Mouse (Mus musculus) midbrain, embryonic 14.5 days (tissue): Measurements from ENCODE around the gene Otulin. TPM values are rescaled to one million over a fixed set of nuclear protein-coding genes. Genes with fewer than 3 reads are reported as not detected.

ENCODE experiments used
- ATAC-seq: fragments of 200-750 bp; cut with Nextera tagmentation; 2 replicates; pipeline ENCODE4 v1.8.0; 2017; ENCODE audit warnings: moderate number of reproducible peaks, moderate library complexity; ENCODE audit not compliant: low FRiP score, low TSS enrichment
- DNase-seq: peaks from one replicate; pipeline ENCODE4 v3.0.0-alpha.2; 2015
- H3K27ac ChIP-seq: fragments of 300-500 bp; sonication (generic); replicated peaks from 2 replicates; pipeline ENCODE4 v1.5.1; 2014; ENCODE audit warnings: mild to moderate bottlenecking, low read depth, low read length, moderate library complexity
- H3K27me3 ChIP-seq: fragments of 300-500 bp; sonication (generic); 2 replicates; pipeline ENCODE4 v1.6.1; 2014; ENCODE audit warnings: low read length, control low read depth, mixed read lengths; ENCODE audit not compliant: control insufficient read depth, insufficient read depth
- H3K36me3 ChIP-seq: fragments of 300-500 bp; sonication (generic); 2 replicates; pipeline ENCODE4 v1.6.1; 2014; ENCODE audit warnings: low read length, control low read depth; ENCODE audit not compliant: control insufficient read depth, insufficient read depth
- H3K4me1 ChIP-seq: fragments of 300-500 bp; sonication (generic); 2 replicates; pipeline ENCODE4 v1.6.1; 2014; ENCODE audit warnings: mild to moderate bottlenecking, antibody characterized with exemption, low read length, control low read depth; ENCODE audit not compliant: control insufficient read depth, insufficient read depth
- H3K4me2 ChIP-seq: fragments of 300-500 bp; sonication (generic); 2 replicates; pipeline ENCODE4 v1.6.1; 2014; ENCODE audit warnings: mild to moderate bottlenecking, low read length, moderate library complexity
- H3K4me3 ChIP-seq: fragments of 300-500 bp; sonication (generic); replicated peaks from 2 replicates; pipeline ENCODE4 v1.5.1; 2014; ENCODE audit warnings: low read depth, low read length
- H3K9ac ChIP-seq: fragments of 300-500 bp; sonication (generic); replicated peaks from 2 replicates; pipeline ENCODE4 v1.6.1; 2014; ENCODE audit warnings: mild to moderate bottlenecking, low read length, moderate library complexity
- H3K9me3 ChIP-seq: fragments of 300-500 bp; sonication (generic); 2 replicates; pipeline ENCODE4 v1.6.1; 2016; ENCODE audit warnings: low read length, control low read depth, mixed read lengths; ENCODE audit not compliant: control insufficient read depth
- WGBS: fragments of 180-500 bp; shearing (Covaris S2); extraction: QIAGEN DNeasy Blood & Tissue Kit; methylation state at CpG from one replicate; pipeline ENCODE4 v1.1.7; 2014; 5-methylcytosine and 5-hydroxymethylcytosine counted together
- polyA plus RNA-seq: library from polyadenylated mRNA; unstranded; fragments of >200 nt; fragmentation: Nextera tagmentation; extraction: Ambion mirVana; gene quantifications from 2 replicates; pipeline ENCODE4 v1.2.1, GENCODE M21; 2014

Gene Otulin
- polyA plus RNA-seq, 1 experiment from 2014 or later: 29.7 TPM

DNA sequence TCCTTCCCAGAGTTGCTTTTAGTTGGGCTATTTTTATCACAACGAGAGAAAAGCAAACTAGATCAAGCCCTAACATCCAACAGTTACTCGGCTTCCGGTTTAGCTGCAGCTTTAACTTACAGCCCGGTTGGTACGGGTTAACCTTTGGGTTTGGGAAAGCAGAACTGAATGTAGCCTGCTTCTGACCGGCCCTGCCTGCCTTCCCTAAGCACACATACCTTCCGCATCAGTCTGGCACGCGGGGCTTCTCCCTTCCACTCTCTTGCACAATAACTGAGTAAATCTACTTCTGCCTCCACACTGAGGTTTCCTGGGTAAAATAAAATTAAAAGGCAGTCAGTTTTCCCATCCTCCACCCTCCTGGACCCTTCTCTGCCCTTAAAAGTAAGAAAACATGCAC lies 33.6 kb upstream of the Otulin start:
- no peak overlapping the region for H3K4me3 ChIP-seq
- no peak overlapping the region for H3K27ac ChIP-seq
- H3K9ac ChIP-seq: no peak overlapping the region
- DNase-seq: no peak
- no peaks in the 10 kb centered on the region for H3K36me3 ChIP-seq
- no peaks in the 10 kb centered on the region for H3K27me3 ChIP-seq
- no peak overlapping the region for H3K4me2 ChIP-seq
- no peak for ATAC-seq
- peaks cover 7% of the 10 kb centered on the region; the same call in 1 of the 2 replicates for H3K4me1 ChIP-seq
- no peaks in the 10 kb centered on the region for H3K9me3 ChIP-seq
- 96% methylated on average over 9 of the region's 9 CpGs for WGBS

DNA sequence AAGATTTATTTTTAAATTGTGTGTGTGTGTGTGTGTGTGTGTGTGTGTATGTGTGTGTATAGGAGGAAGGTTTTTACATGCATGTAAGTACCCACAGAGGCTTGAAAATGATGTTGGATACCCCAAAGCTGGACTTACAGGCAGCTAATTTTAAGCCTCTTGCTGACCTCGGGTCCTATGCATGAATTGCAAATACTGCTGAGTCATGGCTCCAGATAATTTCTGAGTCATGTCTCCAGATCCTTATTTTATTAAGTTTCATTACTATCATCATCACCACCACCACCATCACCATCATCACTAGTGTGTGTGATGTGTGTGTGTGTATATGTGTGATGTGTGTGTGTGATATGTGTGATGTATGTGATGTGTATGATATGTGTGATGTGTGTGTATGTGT lies 32.2 kb upstream of the Otulin start:
- no peak for DNase-seq
- Histone ChIP-seq H3K9me3 (no peaks in the 10 kb centered on the region), H3K9ac (no peak overlapping the region), H3K4me1 (peaks cover 7% of the 10 kb centered on the region; the same call in 1 of the 2 replicates), H3K27ac (no peak overlapping the region), H3K4me2 (no peak overlapping the region), H3K4me3 (no peak overlapping the region), H3K36me3 (no peaks in the 10 kb centered on the region), H3K27me3 (no peaks in the 10 kb centered on the region)
- WGBS: 55% methylated on average over 1 of the region's 1 CpGs
- ATAC-seq: no peak

DNA sequence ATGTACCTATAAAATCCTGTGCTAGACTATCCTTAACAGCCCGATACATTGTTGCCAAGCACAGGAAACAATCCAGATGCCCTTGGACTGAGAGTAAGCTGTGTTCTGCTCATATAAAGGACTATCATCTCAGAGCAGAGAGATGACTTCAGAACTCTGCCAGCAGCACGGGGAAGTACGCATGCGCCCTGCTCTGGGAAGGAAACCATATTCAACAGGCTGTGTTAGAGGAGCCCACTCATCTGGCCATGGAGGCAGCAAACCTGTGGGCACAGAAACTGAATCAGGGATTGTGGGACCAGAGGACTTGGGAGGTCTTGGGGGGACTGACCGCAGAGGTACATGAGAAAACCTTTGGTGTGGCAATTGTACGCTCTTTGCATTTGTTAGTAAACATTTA lies 31.2 kb upstream of the Otulin start:
- H3K36me3 ChIP-seq: no peaks in the 10 kb centered on the region
- ATAC-seq (no peak), DNase-seq (no peak)
- H3K9me3 ChIP-seq: no peaks in the 10 kb centered on the region
- no peak overlapping the region for H3K4me2 ChIP-seq
- WGBS: 97% methylated on average over 6 of the region's 6 CpGs
- H3K4me1 ChIP-seq: peaks cover 7% of the 10 kb centered on the region; the same call in 1 of the 2 replicates
- no peak overlapping the region for H3K27ac ChIP-seq
- H3K27me3 ChIP-seq: no peaks in the 10 kb centered on the region
- H3K4me3 ChIP-seq: no peak overlapping the region
- no peak overlapping the region for H3K9ac ChIP-seq

DNA sequence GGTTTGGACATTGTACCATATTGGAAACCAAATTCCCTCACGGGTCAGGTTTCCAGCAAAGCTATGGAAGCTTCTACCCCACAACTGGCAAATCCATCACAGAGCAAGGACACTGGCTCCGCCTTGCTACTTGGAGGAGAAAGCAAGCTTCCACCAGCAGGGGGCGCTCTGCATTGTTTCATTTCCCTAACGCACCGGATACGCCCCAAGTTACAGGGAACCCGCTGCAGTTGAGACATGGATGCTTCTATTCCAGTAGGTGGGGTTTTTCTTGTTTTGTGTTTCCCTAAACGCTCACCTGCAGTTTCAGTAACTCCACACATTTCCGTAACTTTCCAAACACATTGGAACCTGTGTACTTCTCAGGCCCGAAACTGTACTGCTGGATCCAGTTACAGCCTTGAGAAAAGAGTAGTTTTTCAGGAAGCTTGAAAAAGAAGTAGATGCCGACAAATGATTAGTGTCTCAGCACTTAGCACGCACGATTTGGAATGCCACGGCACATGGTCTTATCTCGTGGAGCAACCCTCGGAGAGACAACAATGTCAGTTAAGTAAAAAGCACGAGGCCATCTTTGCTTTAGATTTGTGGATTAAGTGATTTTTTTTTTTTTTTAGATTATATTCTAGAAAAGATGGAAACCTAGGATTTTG lies 29.2 kb upstream of the Otulin start:
- peak; percentile 91 for DNase-seq
- Histone ChIP-seq H3K9me3 (no peaks in the 10 kb centered on the region), H3K27me3 (no peaks in the 10 kb centered on the region), H3K9ac (no peak overlapping the region), H3K4me2 (no peak overlapping the region), H3K27ac (no peak overlapping the region), H3K4me3 (no peak overlapping the region), H3K36me3 (no peaks in the 10 kb centered on the region), H3K4me1 (no peaks in the 10 kb centered on the region)
- 42% methylated on average over 17 of the region's 17 CpGs for WGBS
- no peak for ATAC-seq

DNA sequence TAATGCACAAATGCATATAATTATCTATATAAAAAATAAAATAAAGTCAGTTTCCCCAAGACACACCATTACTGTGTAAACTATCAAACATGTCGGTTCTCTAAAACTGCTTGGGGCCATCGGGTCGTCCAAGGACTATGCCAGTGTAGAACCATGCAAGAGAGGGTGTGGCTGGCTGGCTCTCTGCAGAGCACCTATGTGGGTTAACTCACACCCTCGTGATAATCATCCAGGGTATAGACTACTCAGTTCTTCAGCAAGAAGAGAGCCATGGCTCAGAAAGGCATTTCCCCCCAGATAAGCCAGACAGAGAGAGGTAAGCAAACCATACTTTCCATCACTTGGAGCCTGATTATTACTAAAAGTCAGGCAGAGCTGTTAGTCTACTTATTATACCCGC lies 28.6 kb upstream of the Otulin start:
- WGBS: 89% methylated on average over 5 of the region's 5 CpGs
- no peak overlapping the region for H3K27ac ChIP-seq
- no peak for ATAC-seq

DNA sequence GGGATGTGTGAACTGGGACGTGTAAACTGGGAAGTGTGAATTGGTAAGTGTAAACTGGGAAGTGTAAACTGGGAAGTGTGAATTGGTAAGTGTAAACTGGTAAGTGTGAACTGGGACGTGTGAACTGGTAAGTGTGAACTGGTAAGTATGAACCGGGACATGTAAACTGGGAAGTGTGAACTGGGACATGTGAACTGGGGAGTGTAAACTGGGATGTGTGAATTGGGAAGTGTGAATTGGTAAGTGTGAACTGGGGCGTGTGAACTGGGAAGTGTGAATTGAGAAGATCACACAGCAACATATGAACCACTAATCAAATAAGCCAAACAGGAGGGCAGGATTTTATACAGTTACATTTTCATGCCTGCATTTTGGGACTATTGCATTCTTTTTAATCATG lies 27.9 kb upstream of the Otulin start:
- no peak overlapping the region for H3K9ac ChIP-seq
- 94% methylated on average over 4 of the region's 4 CpGs for WGBS
- no peak overlapping the region for H3K4me2 ChIP-seq
- no peaks in the 10 kb centered on the region for H3K4me1 ChIP-seq
- no peaks in the 10 kb centered on the region for H3K9me3 ChIP-seq
- no peak overlapping the region for H3K27ac ChIP-seq
- ATAC-seq (no peak), DNase-seq (no peak)
- no peaks in the 10 kb centered on the region for H3K27me3 ChIP-seq
- no peaks in the 10 kb centered on the region for H3K36me3 ChIP-seq
- no peak overlapping the region for H3K4me3 ChIP-seq

More for the DNA sequence above, 28.6 kb upstream of the Otulin start:
- Histone ChIP-seq H3K36me3 (no peaks in the 10 kb centered on the region), H3K9me3 (no peaks in the 10 kb centered on the region), H3K27me3 (no peaks in the 10 kb centered on the region), H3K9ac (no peak overlapping the region), H3K4me2 (no peak overlapping the region), H3K4me3 (no peak overlapping the region), H3K4me1 (no peaks in the 10 kb centered on the region)
- DNase-seq: no peak

DNA sequence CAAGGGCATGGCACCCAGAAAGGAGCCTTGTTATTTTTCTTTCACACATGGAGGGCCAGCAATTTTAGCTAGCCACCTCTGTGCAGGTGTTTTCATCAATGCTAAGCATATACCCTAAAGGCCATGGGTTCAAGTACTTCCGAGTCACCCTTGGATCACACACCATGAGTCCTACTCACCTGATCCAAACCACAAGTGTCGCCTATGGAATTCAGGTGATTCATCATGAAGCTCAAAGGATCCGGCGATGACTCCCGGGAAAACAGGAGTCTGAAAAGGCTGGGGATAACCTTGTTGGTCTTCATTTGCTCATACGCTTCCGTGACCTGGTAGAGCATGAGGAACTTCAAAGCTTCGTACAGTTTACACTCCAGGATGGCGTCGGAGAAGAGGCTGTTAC lies 27.4 kb upstream of the Otulin start:
- Histone ChIP-seq H3K4me3 (no peak overlapping the region), H3K9ac (no peak overlapping the region), H3K4me1 (no peaks in the 10 kb centered on the region), H3K9me3 (no peaks in the 10 kb centered on the region), H3K27me3 (no peaks in the 10 kb centered on the region), H3K4me2 (no peak overlapping the region), H3K27ac (no peak overlapping the region), H3K36me3 (no peaks in the 10 kb centered on the region)
- ATAC-seq (no peak), DNase-seq (no peak)
- WGBS: 96% methylated on average over 10 of the region's 10 CpGs

DNA sequence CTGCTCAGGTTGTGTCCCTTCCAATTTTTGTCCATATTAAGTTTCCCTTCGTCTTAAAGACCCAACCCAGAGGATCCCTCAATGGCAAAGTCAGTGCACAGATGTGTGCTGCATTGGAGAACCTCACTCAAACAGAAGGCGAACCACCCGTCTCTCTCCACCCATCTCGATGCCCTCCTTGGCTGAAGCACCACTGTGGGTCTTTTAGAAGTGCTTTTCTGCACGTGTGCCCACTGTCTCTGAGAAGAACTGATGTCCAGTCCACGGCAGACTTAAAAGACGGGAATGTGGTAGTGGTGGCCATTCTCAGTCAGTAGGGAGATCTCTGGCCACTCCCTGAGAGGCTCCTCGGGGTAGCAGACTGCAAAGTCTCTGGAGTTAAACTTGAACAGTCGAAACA lies 26.1 kb upstream of the Otulin start:
- Histone ChIP-seq H3K27me3 (no peaks in the 10 kb centered on the region), H3K4me3 (no peak overlapping the region), H3K36me3 (no peaks in the 10 kb centered on the region), H3K4me1 (no peaks in the 10 kb centered on the region), H3K27ac (no peak overlapping the region), H3K4me2 (no peak overlapping the region), H3K9ac (no peak overlapping the region), H3K9me3 (no peaks in the 10 kb centered on the region)
- DNase-seq (no peak), ATAC-seq (no peak)
- 85% methylated on average over 9 of the region's 9 CpGs for WGBS

DNA sequence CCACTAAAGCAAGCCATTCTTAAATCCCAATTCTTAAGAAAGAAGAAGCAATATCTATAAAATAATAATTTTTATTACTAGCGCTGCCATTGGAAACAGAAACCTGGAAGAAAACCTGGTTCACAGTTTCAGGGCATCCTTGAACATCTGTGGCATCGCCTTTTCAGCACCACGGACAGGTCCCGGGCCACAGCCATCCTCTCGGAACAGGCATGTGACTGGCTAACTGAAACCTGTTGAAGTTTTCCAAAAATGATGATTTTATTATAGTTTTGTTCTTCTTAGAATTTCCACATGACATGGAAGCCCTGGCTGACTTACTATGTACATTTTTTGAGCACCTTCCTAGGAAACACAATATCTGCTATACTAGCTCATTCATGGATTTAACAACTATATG lies 24.5 kb upstream of the Otulin start:
- H3K4me1 ChIP-seq: no peaks in the 10 kb centered on the region
- no peaks in the 10 kb centered on the region for H3K36me3 ChIP-seq
- no peak overlapping the region for H3K27ac ChIP-seq
- no peak overlapping the region for H3K9ac ChIP-seq
- H3K4me2 ChIP-seq: no peak overlapping the region
- no peak overlapping the region for H3K4me3 ChIP-seq
- ATAC-seq (no peak), DNase-seq (peak; percentile 39)
- 24% methylated on average over 5 of the region's 5 CpGs for WGBS
- no peaks in the 10 kb centered on the region for H3K27me3 ChIP-seq
- no peaks in the 10 kb centered on the region for H3K9me3 ChIP-seq
